Mouse (Mus musculus): Measurements from ENCODE around the gene Msx1. TPM values are rescaled to one million over a fixed set of nuclear protein-coding genes. Genes with fewer than 3 reads are reported as not detected.
"Not testable (repeated sequence)": the region's sequence is repeated elsewhere in the genome, so short reads cannot be mapped to it uniquely, and the experiment has no call there.

Msx1 gene
- polyA plus RNA-seq, 1 experiment from 2014 or later: 6.5 TPM

GRCm38 (mm10) chr5:37848991-37849719, 24.8 kb upstream of the Msx1 start:
- no peak overlapping the region for H3K27ac ChIP-seq (ENCODE audit: low read length)
- no peaks in the 10 kb centered on the region for H3K36me3 ChIP-seq (ENCODE audit: control insufficient read depth, insufficient read depth)
- no peaks in the 10 kb centered on the region for H3K27me3 ChIP-seq (ENCODE audit: control insufficient read depth, insufficient read depth, low read length)
- H3K4me2 ChIP-seq (ENCODE audit: low read depth, low read length): no peak overlapping the region
- 44% methylated on average over 8 of the region's 8 CpGs for WGBS
- ATAC-seq (replicated peaks; ENCODE audit: extremely low read depth, insufficient read depth, low FRiP score): no peak
- no peak overlapping the region for H3K9ac ChIP-seq (ENCODE audit: low read length)
- H3K4me1 ChIP-seq (ENCODE audit: control insufficient read depth, insufficient read depth, low read length): no peaks in the 10 kb centered on the region
- no peaks in the 10 kb centered on the region for H3K9me3 ChIP-seq (replicated peaks; ENCODE audit: control insufficient read depth, low read length)
- H3K4me3 ChIP-seq (ENCODE audit: low read length): no peak overlapping the region

GRCm38 (mm10) chr5:37836267-37836646, 11.9 kb upstream of the Msx1 start:
- Histone ChIP-seq H3K9ac (ENCODE audit: low read length) (no peak overlapping the region), H3K4me1 (ENCODE audit: control insufficient read depth, insufficient read depth, low read length) (no peaks in the 10 kb centered on the region), H3K27me3 (ENCODE audit: control insufficient read depth, insufficient read depth, low read length) (peaks cover 76% of the 10 kb centered on the region), H3K4me3 (ENCODE audit: low read length) (no peak overlapping the region), H3K4me2 (ENCODE audit: low read depth, low read length) (no peak overlapping the region), H3K27ac (ENCODE audit: low read length) (no peak overlapping the region), H3K36me3 (ENCODE audit: control insufficient read depth, insufficient read depth) (no peaks in the 10 kb centered on the region), H3K9me3 (replicated peaks; ENCODE audit: control insufficient read depth, low read length) (no peaks in the 10 kb centered on the region)
- 49% methylated on average over 3 of the region's 3 CpGs for WGBS
- ATAC-seq (replicated peaks; ENCODE audit: extremely low read depth, insufficient read depth, low FRiP score): no peak

GRCm38 (mm10) chr5:37835590-37836266, 11.3 kb upstream of the Msx1 start:
- Histone ChIP-seq H3K27ac (ENCODE audit: low read length) (no peak overlapping the region), H3K9me3 (replicated peaks; ENCODE audit: control insufficient read depth, low read length) (no peaks in the 10 kb centered on the region), H3K9ac (ENCODE audit: low read length) (no peak overlapping the region), H3K27me3 (ENCODE audit: control insufficient read depth, insufficient read depth, low read length) (peaks cover 82% of the 10 kb centered on the region), H3K36me3 (ENCODE audit: control insufficient read depth, insufficient read depth) (no peaks in the 10 kb centered on the region), H3K4me1 (ENCODE audit: control insufficient read depth, insufficient read depth, low read length) (no peaks in the 10 kb centered on the region), H3K4me2 (ENCODE audit: low read depth, low read length) (no peak overlapping the region), H3K4me3 (ENCODE audit: low read length) (no peak overlapping the region)
- WGBS: 3% methylated on average over 6 of the region's 6 CpGs
- no peak for ATAC-seq (replicated peaks; ENCODE audit: extremely low read depth, insufficient read depth, low FRiP score)

DNA sequence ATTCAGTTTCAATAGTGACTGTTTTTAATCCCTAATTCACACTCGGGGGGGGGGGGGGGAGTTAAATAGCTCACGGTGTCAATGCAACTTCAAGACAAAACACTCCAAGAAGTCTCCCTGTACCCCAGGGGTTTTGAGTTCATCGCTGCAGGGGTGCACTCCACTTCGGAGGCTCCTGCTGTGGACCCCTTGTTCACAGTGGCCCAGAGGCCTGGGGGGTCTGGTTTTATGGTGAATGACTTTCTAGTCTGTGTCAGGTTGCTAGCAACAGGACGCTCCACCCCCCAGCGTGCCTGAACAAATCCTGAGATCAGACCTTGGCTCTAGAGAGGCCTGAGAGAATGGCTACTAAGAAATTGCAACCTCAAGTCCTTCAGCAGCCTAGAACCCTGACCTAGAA, 8.4 kb upstream of the Msx1 start:
- Histone ChIP-seq H3K4me1 (ENCODE audit: control insufficient read depth, insufficient read depth, low read length) (no peaks in the 10 kb centered on the region), H3K9me3 (replicated peaks; ENCODE audit: control insufficient read depth, low read length) (peaks cover 3% of the 10 kb centered on the region; the same call in 1 of the 2 replicates), H3K4me2 (ENCODE audit: low read depth, low read length) (no peak overlapping the region), H3K36me3 (ENCODE audit: control insufficient read depth, insufficient read depth) (no peaks in the 10 kb centered on the region), H3K27me3 (ENCODE audit: control insufficient read depth, insufficient read depth, low read length) (peaks cover 95% of the 10 kb centered on the region), H3K9ac (ENCODE audit: low read length) (no peak overlapping the region), H3K4me3 (ENCODE audit: low read length) (no peak overlapping the region), H3K27ac (ENCODE audit: low read length) (no peak overlapping the region)
- ATAC-seq (replicated peaks; ENCODE audit: extremely low read depth, insufficient read depth, low FRiP score): no peak
- WGBS: 18% methylated on average over 6 of the region's 6 CpGs

- 10% methylated on average over 13 of the region's 13 CpGs for WGBS
- no peak for ATAC-seq (replicated peaks; ENCODE audit: extremely low read depth, insufficient read depth, low FRiP score)
These were observed 7.6 kb upstream of the Msx1 start for GRCm38 (mm10) chr5:37832031-37832430.

GRCm38 (mm10) chr5:37830436-37830835, 6.1 kb upstream of the Msx1 start:
- H3K36me3 ChIP-seq (ENCODE audit: control insufficient read depth, insufficient read depth); ATAC-seq (replicated peaks; ENCODE audit: extremely low read depth, insufficient read depth, low FRiP score); H3K27ac ChIP-seq (ENCODE audit: low read length); H3K4me1 ChIP-seq (ENCODE audit: control insufficient read depth, insufficient read depth, low read length); H3K9me3 ChIP-seq (replicated peaks; ENCODE audit: control insufficient read depth, low read length); H3K4me3 ChIP-seq (ENCODE audit: low read length); H3K4me2 ChIP-seq (ENCODE audit: low read depth, low read length); H3K9ac ChIP-seq (ENCODE audit: low read length): not testable (repeated sequence)
- peaks cover 95% of the 10 kb centered on the region for H3K27me3 ChIP-seq (ENCODE audit: control insufficient read depth, insufficient read depth, low read length)
- WGBS: 6% methylated on average over 6 of the region's 7 CpGs

More at GRCm38 (mm10) chr5:37832031-37832430, 7.6 kb upstream of the Msx1 start:
- Histone ChIP-seq H3K27me3 (ENCODE audit: control insufficient read depth, insufficient read depth, low read length) (peaks cover 94% of the 10 kb centered on the region), H3K9ac (ENCODE audit: low read length) (no peak overlapping the region), H3K4me3 (ENCODE audit: low read length) (no peak overlapping the region), H3K36me3 (ENCODE audit: control insufficient read depth, insufficient read depth) (no peaks in the 10 kb centered on the region), H3K27ac (ENCODE audit: low read length) (no peak overlapping the region), H3K4me1 (ENCODE audit: control insufficient read depth, insufficient read depth, low read length) (no peaks in the 10 kb centered on the region), H3K4me2 (ENCODE audit: low read depth, low read length) (no peak overlapping the region), H3K9me3 (replicated peaks; ENCODE audit: control insufficient read depth, low read length) (peaks cover 3% of the 10 kb centered on the region; the same call in 1 of the 2 replicates)

DNA sequence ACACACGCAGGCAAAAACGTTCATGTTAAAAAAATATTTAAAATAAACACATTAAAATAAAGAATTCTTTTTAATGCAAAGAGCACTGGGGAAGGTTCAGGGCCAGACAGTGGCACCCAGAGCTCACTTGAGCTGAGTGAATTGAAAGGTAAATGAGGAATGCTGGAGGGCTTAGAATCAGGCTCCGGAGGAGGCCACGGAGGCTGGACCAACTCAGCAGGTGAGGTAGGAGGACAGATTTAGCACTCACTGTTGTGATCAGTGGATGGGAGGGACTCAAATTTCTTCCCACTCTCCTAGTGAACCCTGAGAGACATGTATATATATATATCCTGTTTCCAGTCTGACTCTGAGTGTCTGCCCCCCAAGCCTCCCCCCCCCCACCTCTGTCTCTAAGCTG, 5.5 kb upstream of the Msx1 start:
- H3K4me1 ChIP-seq (ENCODE audit: control insufficient read depth, insufficient read depth, low read length): no peaks in the 10 kb centered on the region
- no peak overlapping the region for H3K4me2 ChIP-seq (ENCODE audit: low read depth, low read length)
- 7% methylated on average over 4 of the region's 4 CpGs for WGBS
- no peak for ATAC-seq (replicated peaks; ENCODE audit: extremely low read depth, insufficient read depth, low FRiP score)
- no peaks in the 10 kb centered on the region for H3K36me3 ChIP-seq (ENCODE audit: control insufficient read depth, insufficient read depth)
- H3K27me3 ChIP-seq (ENCODE audit: control insufficient read depth, insufficient read depth, low read length): peaks cover 96% of the 10 kb centered on the region
- peaks cover 3% of the 10 kb centered on the region; the same call in 1 of the 2 replicates for H3K9me3 ChIP-seq (replicated peaks; ENCODE audit: control insufficient read depth, low read length)
- no peak overlapping the region for H3K9ac ChIP-seq (ENCODE audit: low read length)
- H3K27ac ChIP-seq (ENCODE audit: low read length): no peak overlapping the region
- no peak overlapping the region for H3K4me3 ChIP-seq (ENCODE audit: low read length)

- H3K4me1 ChIP-seq (ENCODE audit: control insufficient read depth, insufficient read depth, low read length): no peaks in the 10 kb centered on the region
- H3K4me3 ChIP-seq (ENCODE audit: low read length): no peak overlapping the region
- WGBS: 4% methylated on average over 10 of the region's 10 CpGs
- H3K27ac ChIP-seq (ENCODE audit: low read length): no peak overlapping the region
- peaks cover 3% of the 10 kb centered on the region; the same call in 1 of the 2 replicates for H3K9me3 ChIP-seq (replicated peaks; ENCODE audit: control insufficient read depth, low read length)
- H3K4me2 ChIP-seq (ENCODE audit: low read depth, low read length): no peak overlapping the region
- H3K36me3 ChIP-seq (ENCODE audit: control insufficient read depth, insufficient read depth): no peaks in the 10 kb centered on the region
- H3K27me3 ChIP-seq (ENCODE audit: control insufficient read depth, insufficient read depth, low read length): peaks cover 96% of the 10 kb centered on the region
- ATAC-seq (replicated peaks; ENCODE audit: extremely low read depth, insufficient read depth, low FRiP score): no peak
- no peak overlapping the region for H3K9ac ChIP-seq (ENCODE audit: low read length)
These were observed 4.9 kb upstream of the Msx1 start for GRCm38 (mm10) chr5:37829296-37829670.

DNA sequence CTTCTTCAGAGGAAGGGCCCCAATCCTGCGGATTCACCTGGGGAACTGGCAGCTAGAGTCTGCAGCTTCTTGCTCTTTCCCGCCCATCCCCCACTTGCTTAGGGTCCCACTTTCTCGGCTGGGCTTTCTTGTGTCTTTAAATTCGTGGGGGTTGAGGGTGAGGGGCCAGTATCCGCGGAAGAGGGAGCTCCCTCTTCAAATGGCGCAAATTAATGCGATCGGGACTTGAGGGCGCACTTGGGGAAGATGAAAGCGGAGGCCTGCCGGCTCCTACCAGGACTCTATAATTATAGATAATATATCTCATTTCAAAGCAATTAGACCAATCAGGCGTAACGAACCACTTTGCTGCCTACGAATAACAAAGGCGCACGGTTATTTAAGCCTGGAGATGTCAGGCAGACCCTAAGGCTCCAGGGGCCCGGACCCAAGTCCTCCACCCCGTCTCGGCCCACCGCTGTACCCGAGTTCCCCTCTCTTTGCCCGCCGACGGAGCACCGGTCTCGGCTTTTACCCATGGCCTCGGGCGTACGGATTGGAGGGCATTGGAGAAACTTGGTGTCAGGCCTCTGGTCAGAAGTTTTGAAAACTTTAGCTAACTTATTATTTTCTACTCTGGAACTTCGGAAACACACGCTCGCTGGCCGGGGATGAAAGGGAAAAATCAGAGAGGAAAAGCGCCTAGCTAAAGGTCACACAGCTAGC, 4.4 kb upstream of the Msx1 start:
- Histone ChIP-seq H3K4me1 (ENCODE audit: control insufficient read depth, insufficient read depth, low read length) (peaks cover 2% of the 10 kb centered on the region; the same call in 1 of the 2 replicates), H3K4me2 (ENCODE audit: low read depth, low read length) (no peak overlapping the region), H3K9ac (ENCODE audit: low read length) (no peak overlapping the region), H3K4me3 (ENCODE audit: low read length) (no peak overlapping the region), H3K9me3 (replicated peaks; ENCODE audit: control insufficient read depth, low read length) (peaks cover 3% of the 10 kb centered on the region; the same call in 1 of the 2 replicates), H3K36me3 (ENCODE audit: control insufficient read depth, insufficient read depth) (no peaks in the 10 kb centered on the region), H3K27ac (ENCODE audit: low read length) (no peak overlapping the region), H3K27me3 (ENCODE audit: control insufficient read depth, insufficient read depth, low read length) (peaks cover 96% of the 10 kb centered on the region)
- no peak for ATAC-seq (replicated peaks; ENCODE audit: extremely low read depth, insufficient read depth, low FRiP score)
- 4% methylated on average over 35 of the region's 35 CpGs for WGBS

Measured in heart, embryonic 16.5 days (tissue).